Mouse (Mus musculus): ENCODE measurements at regions not wholly inside any gene's neighbourhood (a gene's known extent, or its start where the extent isn't known, plus 50 kb on each side); places are given as distances from the start of the nearest gene placed in this dataset.

DNA sequence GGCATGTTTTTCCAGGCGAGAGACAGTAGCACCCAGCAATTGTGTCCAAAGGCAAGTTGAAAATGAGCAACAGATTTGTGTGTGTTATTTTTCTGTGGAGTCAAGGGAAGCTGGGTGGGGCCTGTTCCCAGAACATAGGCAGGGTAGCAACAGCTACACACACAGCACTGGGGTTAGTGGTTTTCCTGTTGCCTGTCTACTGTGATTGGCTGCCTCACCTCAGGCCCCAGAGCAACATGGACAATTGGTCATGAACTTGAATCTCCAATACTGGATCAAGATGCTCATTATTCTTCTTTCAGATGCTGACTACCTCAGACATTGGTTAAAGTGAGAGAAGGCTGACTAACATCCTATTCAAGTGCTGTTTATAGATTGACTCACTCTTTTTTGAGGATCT lies 188.9 kb downstream of the Gm5426 start:
- no peak for DNase-seq (ENCODE audit: low read depth)

DNA sequence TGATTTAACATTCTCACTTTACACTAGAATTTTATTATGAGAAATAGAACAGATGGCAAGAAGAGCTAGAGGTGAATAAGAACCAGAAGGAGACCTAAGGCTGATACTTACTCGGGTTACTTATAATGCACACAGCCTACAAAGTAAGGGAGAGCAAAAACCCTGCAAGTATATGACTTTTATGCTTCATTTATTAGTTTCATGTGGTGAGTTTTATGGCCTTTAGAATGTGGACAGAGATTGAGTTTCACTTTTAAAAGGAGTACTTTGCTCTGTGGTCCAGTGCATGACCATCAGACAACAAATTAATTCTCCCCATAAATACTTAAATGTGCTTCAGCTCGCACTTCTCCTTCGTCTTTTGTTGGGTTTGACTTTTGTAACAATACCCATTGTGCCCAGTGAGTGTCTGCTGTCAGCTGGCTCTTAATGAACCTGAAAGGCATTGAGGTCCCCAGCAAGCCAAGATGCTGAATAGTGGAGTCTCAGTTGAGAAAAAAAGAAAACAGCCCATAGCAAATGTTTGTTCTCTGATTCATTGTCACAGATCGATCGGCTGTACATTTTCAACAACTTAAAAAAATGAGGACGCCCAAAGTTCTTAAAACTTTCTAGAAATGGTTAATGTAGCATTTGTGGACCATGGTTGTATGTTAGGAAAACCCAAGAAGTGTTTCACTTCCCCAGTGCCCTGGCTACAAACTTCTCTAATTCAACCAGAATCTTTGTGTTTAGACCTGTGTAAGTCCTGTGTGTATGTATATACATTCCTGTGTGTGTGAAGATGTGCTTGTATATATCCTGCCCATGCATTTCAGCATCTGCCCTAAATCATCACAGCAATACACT lies 194.5 kb downstream of the Gm5426 start:
- no peak for DNase-seq (ENCODE audit: low read depth)

DNA sequence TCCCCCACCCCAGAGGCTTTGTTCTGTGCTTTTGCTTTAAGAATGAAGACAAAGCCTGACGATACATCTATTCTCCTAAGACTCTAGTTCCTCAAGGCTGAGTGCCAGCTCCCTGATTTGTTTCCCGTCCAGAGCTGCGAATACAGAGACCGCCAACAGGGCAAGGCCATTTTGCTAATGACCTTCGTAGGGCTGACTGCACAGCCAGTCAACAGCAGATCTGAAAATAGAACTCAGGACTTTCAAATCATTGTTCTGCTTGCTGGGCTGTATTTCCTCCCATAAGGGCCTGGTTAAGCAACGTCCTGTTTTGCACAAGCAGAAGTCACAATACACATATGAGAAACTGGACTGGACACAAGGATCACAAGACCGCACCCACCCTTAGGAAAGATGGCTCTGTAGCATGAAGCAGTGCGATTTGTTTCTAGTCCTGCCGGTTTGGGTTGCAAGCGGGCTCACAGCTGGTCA lies 196.4 kb downstream of the Gm5426 start:
- DNase-seq (ENCODE audit: low read depth), result no peak

DNA sequence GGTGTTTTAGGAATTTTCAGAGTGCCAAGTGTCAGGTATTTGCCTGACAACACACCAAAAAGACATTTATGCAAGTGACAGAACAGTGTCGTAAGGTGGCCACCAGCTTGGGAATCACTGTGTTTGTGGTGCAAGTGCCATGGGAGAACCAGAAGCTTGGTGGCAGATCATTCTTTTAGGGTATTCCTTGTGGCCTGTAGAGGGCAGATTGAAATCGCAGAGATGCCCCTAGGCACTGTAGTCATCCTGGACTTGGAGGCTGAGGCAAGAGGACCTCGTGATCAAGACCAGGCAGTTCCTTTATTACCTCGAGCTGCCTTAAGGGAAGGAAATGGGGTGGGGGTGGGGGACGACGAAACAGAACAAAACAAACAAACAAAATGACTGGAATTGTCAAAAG lies 196.8 kb downstream of the Gm5426 start:
- no peak for DNase-seq (ENCODE audit: low read depth)

DNA sequence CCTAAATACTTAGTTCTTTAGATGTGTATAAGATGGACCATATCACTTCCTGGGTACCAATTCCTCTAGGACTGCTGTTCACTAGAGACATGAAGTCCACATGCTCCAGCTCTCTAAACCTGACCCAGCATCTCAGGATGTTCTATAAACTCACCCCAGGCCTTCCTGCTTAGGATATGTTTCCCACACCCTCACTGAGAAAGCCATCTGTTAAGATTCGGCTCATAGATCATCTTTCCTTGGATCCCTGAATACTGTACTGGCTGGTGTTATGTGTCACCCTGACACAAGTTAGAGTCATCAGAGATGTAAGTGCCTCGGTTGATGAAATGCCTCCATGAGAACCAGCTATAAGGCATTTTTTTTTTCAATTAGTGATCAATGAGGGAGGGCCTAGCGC lies 199.9 kb downstream of the Gm5426 start:
- no peak for DNase-seq (ENCODE audit: low read depth)

DNA sequence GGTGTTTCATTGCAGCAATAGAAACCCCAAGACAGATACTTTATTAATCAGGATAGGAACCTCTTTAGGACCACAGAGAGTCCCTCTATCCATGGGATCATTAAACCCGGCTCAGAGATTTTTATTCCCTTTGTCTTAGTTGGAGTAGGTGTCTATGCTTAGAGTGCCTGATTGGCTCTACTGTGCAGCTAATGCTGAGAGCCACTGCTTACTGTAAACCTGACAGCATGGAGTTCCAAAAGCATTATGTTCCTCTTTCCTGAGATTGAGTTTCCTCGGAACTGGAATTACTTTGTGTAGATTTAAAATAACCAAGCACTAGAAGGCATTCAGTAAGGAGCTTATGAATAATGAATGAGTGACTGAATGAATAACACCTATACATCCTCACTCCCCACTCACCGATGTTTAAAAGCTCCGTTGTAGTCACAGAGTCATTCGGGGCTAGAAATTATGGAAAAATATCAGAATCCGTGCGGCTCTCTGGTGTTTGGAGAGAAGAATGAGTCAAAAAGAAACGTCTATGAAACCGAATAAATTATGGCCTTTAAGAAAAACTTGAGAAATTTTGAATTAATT lies 200.8 kb downstream of the Gm5426 start:
- no peak for DNase-seq (ENCODE audit: low read depth)

DNA sequence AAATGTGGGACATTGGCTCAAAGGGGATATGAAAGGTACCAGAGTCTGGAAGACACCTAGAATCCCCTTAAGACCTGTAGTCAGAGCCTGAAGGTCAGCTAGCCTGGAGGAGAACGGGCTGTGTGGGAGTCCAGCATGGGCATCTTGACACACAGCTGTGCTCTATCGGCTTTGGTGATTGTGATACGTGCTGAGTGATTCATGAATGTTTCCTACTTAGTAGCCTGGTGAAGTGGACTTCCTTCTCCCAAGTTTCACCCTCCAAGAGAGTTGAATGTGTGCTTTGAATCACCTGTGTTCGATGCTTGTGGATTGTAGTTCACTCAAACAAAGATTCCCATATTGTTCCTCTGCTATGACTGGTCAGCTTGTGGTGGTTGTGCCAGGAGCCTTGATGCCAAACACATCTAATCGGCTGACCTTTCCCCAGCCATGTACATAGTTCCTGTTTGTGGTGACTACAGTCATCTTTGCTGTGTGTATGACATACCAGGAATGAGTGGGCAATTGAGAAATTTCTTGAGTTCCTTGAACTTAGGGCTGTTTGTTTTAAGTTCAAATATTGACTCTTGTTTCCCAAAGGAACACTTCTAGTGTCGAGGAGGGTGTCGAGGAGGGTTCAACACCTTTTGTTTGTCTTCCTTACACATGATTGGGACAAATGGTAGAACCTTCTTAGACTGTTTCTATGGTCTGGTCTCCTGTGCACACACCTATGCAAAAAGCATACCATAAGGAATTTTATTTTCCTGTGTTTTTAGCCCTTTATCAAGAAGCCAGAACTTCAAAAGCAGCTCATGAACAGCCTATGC lies 201.6 kb downstream of the Gm5426 start:
- no peak for DNase-seq (ENCODE audit: low read depth)

DNA sequence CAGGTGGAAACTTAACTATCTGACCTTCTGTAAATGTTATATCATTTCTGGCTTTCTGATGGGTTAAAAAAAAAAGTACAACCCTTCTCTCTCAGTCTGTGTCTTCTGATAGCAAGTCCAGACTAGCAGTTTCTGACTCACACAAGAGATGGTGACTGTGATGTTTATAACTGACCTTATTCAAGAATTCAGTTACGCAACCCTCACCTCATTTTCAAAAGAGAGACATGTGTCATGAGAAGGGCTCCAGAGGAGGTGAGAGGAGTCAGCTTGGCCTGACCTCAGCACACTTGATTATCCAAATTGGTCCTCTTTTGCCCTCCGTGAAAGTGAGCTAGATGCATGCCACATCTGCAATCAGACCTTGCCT lies 202.2 kb downstream of the Gm5426 start:
- DNase-seq (ENCODE audit: low read depth), result peak; percentile 24

DNA sequence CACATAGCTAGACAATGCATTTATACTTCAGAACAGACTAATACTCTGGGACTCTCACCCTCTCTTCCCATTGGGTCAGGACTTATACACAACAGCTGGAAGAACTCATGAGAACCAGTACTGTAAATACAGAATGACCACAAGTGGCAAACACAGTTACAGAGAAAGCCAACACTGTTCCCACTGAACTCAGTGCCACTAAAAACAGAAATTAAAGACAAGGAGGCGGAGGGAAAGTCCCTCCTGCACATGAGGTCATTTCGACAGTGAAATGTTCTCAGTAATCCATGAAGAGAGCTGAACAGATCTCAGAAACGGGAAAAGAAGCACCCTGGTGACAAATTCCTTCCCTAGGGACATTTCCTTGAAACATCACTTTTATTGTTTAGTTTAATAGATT lies 206.1 kb downstream of the Gm5426 start:
- no peak for DNase-seq (ENCODE audit: low read depth)

DNA sequence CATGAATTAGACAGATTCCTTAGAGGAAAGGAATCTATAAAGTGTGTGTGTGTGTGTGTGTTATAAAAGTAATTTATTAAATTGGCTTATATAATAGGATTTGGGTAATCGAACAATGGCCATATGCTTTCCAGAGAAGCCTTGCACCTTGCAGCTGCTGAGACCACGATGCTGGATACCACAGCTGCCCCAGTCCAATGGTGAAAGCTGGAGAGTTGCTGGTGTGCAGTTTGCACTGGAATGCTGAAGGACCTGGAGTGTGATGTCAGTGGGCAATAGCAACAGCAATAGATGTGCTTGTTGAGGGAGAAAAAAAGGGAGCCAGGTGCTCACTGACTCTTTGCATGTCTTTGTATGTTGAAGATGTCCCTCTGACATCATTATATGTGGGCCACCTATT lies 207.3 kb downstream of the Gm5426 start:
- no peak for DNase-seq (ENCODE audit: low read depth)

DNA sequence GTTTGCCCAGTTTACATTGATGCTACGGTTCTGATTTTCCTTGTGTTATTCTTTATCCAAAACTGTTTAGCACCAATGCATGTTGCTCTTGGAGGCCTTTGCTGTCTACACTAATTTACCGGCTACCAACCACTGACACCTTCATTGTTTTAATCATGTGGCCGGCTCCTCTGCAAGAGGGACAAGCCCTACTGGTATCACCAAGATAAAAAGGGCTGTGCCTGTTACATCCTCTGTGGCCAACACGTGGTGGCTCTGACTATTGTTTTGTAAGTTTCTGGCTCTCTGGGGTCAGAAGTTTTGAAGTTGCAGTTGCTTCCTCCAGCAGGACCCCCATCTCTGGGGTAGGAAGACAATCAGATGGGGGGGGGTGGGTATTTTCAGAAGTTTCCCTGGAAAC lies 214.3 kb downstream of the Gm5426 start:
- no peak for DNase-seq (ENCODE audit: low read depth)

DNA sequence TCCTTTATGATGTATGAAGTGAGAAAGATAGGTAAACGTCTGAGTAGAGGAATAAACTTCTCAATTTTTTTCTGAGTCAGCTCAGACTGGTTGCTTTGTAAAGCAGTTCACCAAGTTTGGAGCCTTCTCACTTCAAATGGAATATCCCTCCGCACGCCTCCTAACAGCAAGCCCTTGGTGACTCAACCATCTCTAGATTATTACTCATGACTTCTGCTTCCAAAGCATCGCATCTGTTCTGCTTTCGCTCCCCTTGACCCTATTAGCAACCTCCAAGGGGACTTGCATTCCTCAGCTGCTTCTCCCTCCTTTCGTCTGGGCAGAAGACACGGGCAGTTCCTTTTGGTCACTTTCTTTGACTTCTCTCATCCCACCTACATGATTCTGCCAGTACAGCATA lies 214.9 kb downstream of the Gm5426 start:
- no peak for DNase-seq (ENCODE audit: low read depth)

DNA sequence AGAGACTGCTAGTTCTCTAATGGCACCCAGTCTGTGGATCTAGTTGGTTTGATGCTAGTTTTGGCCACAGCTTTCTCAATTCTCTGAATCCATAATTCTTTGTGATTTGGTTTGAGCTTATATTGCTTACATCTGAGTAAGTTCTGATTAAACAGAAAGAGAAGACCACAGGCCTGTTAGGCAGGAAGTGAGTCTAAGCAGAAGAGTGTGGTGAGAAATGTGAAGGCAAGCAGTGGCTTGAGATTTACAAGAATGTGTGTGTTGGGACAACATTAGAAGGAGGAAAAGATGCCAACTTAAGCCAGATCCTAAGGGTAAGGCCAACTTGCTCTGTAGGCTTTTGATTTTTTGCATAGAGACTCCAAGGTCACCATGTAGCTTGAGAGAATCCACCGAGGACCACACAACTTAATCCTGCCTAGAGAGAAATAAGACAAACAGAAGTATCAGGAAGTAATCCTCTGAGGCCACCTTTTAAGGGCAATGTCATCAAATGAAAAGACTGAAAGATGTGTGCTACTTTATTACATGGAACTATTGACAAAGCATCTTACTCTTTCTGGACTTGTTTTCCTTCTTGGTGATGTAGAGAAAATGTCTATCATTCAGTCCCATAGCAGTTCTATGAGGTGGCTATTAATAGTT lies 220.7 kb downstream of the Gm5426 start:
- no peak for DNase-seq (ENCODE audit: low read depth)

DNA sequence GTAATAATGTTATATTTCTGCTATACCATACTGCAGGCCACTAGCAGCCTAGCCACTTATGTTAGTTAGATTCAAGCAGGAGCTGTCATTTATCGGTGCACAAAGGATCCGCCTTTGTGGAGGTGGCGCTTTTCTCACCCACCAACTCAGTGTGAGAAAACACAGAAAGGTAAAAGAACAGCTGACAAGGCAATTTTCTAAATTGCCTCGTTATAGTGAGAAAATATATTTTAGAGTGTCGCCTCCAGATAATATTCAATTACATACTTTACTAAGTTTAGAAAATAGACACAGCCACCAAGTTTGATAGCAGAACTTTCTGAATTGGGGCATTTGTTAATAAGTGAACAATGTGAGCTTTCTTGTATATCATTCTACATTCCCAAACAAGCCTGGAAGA lies 221.2 kb downstream of the Gm5426 start:
- no peak for DNase-seq (ENCODE audit: low read depth)

DNA sequence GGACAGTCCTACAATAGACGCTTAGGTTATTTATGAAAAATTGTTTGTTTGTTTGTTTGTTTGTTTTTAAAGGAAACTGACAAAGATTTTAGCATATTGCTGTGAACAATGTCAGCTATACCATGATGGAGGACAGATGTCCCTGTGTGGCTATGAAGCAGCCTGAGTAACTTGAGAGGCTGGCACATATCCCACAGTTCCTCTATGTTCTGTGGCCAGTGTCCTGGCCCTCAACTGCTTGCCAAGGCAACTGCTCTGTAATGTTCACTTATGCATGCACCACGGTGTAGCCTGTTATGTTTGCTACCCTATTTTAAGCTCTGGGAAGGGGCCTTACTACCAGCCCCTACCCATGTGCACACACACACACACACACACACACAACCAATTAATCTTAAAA lies 222.6 kb downstream of the Gm5426 start:
- no peak for DNase-seq (ENCODE audit: low read depth)

DNA sequence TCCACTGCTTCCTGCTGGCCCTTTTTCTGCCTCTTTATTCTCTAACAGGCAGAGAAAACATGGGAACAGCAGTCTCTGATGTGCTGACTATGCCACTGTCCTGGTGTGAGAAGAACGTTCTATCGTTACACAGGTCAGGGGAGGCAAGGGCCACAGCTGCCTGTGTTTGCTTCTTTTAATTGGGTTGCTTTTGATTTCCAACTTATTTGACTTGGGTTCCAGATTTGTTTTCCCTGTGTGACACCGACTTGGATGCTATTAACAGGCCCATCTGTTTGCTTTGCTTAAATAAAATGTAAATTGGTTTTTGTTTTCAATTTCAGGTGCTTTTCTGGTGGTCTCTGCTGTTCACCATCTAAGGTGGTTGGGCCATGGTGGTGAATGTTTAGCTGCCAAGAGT lies 225.8 kb downstream of the Gm5426 start:
- DNase-seq (ENCODE audit: low read depth), result no peak

DNA sequence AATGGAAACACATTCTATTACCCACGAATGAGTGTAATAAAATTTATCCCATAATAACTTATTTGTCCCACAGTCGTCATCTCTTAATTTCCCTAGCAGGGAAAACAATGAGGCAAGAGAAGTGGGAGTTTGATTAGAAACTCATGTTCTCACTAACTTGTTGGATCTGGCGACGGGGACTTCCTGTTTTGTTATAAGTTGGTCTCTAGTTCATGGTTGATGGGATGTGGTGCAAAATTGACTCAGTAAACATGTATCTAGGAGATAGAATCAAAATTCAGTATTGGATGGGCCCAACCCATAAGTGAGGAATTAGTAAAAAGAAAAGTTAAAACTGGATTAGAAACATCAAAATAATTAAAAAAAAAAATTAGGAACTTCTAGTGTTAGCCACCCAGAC lies 227.5 kb downstream of the Gm5426 start:
- DNase-seq (ENCODE audit: low read depth), result no peak

DNA sequence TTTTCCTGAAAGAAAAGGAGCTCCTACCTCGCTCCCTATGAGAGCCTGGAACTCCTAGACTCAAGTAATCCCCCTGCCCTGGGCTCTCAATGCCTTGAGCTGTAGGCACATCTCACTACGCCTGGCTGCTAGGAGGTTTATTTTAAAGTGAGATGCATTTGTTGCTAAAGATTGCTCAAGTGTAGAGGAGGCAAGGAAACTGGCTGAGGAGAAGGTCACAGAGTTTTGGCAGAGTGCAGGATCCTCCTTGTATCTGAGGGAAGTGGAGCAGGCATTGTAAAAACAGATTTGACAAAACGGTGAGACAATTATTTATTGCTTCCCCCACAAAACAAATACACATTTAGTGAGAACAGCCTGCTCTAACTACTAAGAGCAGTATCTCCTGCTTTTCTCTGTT lies 228.7 kb downstream of the Gm5426 start:
- no peak for DNase-seq (ENCODE audit: low read depth)

DNA sequence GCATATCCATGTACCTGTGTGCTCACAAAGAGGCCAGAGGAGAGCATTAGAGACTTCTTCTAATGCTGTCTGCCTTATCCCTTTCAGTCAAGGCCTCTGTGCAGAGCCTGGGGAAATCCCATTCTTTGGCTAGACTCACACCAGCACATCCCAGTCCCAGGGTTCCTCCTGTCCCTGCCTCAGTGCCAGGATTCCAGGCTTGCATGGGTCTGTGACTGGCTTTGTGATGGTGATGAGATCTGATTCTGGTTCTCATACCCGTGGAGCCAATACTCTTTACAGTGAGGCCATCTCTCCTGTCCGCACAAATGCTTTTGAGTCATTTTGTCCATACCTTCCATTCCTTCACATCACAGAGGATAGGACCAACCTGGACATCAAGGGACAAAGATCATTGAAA lies 230.5 kb downstream of the Gm5426 start:
- no peak for DNase-seq (ENCODE audit: low read depth)

DNA sequence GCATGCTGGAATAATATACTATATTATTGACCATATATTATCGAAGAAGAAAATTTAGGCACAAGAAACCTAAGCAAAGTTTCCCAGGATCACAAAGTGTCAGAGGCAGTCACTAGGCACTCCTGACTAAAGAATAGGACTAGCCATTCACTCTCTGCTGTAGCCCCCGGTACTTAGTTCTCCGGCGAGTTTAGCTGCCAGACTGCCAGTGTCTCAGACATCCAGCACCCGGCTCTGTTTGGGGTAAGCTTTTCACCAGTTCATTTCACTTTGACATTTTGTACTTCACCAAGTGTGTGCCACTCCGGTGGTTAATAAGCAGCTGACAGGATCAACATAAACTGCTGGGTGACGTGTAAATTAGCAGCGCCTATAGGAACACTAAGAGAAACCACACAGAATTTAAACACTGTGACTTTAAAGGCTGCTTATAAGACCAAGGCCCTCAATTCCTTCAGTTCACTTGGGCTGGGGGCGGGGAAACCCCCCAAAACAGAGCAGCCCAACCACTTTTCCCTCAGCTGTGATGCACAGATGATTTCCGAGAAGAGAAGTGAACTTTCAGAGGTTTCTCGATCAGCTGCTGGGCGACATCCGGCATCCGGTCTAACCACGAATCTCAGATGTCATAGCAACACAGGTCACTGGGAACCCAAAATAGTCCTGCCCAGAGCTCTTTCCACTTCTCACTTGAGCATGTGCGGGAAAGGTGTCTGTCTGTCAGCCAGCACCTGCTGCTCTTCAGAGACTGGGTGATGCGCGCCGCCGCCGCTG lies 234.3 kb downstream of the Gm5426 start:
- no peak for DNase-seq (ENCODE audit: low read depth)

DNA sequence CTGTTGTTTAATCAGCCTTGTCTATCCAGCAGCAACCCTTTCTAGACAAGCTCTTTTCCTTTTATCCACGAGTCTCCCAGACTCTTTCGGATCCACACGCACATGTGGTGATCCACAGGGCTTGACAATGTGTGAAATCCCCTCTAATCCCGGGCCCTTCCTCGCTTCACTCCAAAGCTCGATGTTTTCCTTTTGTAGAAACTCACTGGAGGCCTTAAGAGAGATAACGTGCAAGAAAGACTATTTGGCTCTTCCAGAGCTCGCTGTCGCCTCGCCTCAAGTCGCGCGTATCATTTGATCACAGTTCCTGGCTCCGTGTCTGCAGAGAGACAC lies 234.9 kb downstream of the Gm5426 start:
- no peak for DNase-seq (ENCODE audit: low read depth)

All from gonadal fat pad, adult 2 months (tissue).